Mouse (Mus musculus) megakaryocyte-erythroid progenitor cell, adult 5-6 weeks (primary cell): ENCODE measurements around the gene Decr2. TPM values are rescaled to one million over a fixed set of nuclear protein-coding genes. Genes with fewer than 3 reads are reported as not detected.

Source experiments
- ATAC-seq: replicated peaks from 2 replicates; pipeline ENCODE4 v1.8.0; 2016; ENCODE audit warnings: mild to moderate bottlenecking, inconsistent platforms; ENCODE audit not compliant: severe bottlenecking, poor library complexity, low FRiP score, low TSS enrichment
- total RNA-seq, 2 experiments: library from RNA; stranded (forward) in 1 of 2; stranded (reverse) in 1 of 2; fragments of 200-1000, 215-1000 nt in 1 of 2; fragments of >200 nt in 1 of 2; fragmentation: Nextera tagmentation in 1 of 2; gene quantifications; 2 replicates each; pipeline ENCODE4 v1.2.3; 2014 to 2017

Gene Decr2
- total RNA-seq, 2 experiments from 2014 or later = 5.6 to 7.7 TPM

GRCm38 (mm10) chr17:26032037-26032436, 58.1 kb downstream of the Decr2 start:
- no peak for ATAC-seq

GRCm38 (mm10) chr17:26031583-26031982, 58.6 kb downstream of the Decr2 start:
- no peak for ATAC-seq

Other genes with a start within 250 kb of the Decr2 start
- 1.7 and 6.4 TPM in 2 replicates for gene Gm20683, start 248.6 kb downstream of the Decr2 start, total RNA-seq (2014; fragmentation: Nextera tagmentation)
- not detected in 2 replicates for gene Gm20683, start 248.6 kb downstream of the Decr2 start, total RNA-seq (2017)
- gene Rhot2, start 245.5 kb downstream of the Decr2 start, total RNA-seq (2014; fragmentation: Nextera tagmentation) = 51.2 and 54.8 TPM in 2 replicates
- gene Rhot2, start 245.5 kb downstream of the Decr2 start, total RNA-seq (2017) = 21.3 and 27.4 TPM in 2 replicates
- 43.3 and 47.4 TPM in 2 replicates for gene Wdr90, start 228.8 kb downstream of the Decr2 start, total RNA-seq (2014; fragmentation: Nextera tagmentation)
- 4.6 and 10.0 TPM in 2 replicates for gene Wdr90, start 228.8 kb downstream of the Decr2 start, total RNA-seq (2017)
- 87.4 and 109 TPM in 2 replicates for gene Mcrip2, start 221.6 kb downstream of the Decr2 start, total RNA-seq (2014; fragmentation: Nextera tagmentation)
- 35.6 and 40.8 TPM in 2 replicates for gene Mcrip2, start 221.6 kb downstream of the Decr2 start, total RNA-seq (2017)
- 26.3 and 37.6 TPM in 2 replicates for gene Mettl26, start 215.3 kb downstream of the Decr2 start, total RNA-seq (2014; fragmentation: Nextera tagmentation)
- 9.3 and 19.8 TPM in 2 replicates for gene Mettl26, start 215.3 kb downstream of the Decr2 start, total RNA-seq (2017)
- 0.87 TPM in 1 of 2 replicates, not detected in the other for gene Wfikkn1, start 209.5 kb downstream of the Decr2 start, total RNA-seq (2014; fragmentation: Nextera tagmentation)
- gene Wfikkn1, start 209.5 kb downstream of the Decr2 start, total RNA-seq (2017) = 0.19 and 1.4 TPM in 2 replicates
- 2.4 and 8.9 TPM in 2 replicates for gene Rab40c, start 170.6 kb downstream of the Decr2 start, total RNA-seq (2014; fragmentation: Nextera tagmentation)
- 7.9 and 30.2 TPM in 2 replicates for gene Rab40c, start 170.6 kb downstream of the Decr2 start, total RNA-seq (2017)
- 211 and 231 TPM in 2 replicates for gene Pigq, start 145.4 kb downstream of the Decr2 start, total RNA-seq (2014; fragmentation: Nextera tagmentation)
- gene Pigq, start 145.4 kb downstream of the Decr2 start, total RNA-seq (2017) = 102 and 156 TPM in 2 replicates
- not detected in 2 replicates for gene Nhlrc4, start 145.4 kb downstream of the Decr2 start, total RNA-seq (2014; fragmentation: Nextera tagmentation)
- gene Nhlrc4, start 145.4 kb downstream of the Decr2 start, total RNA-seq (2017) = not detected in 2 replicates
- gene A930017K11Rik, start 137.8 kb downstream of the Decr2 start, total RNA-seq (2014; fragmentation: Nextera tagmentation) = not detected in 2 replicates
- gene A930017K11Rik, start 137.8 kb downstream of the Decr2 start, total RNA-seq (2017) = 0.05 TPM in 1 of 2 replicates, not detected in the other
- gene Capn15, start 104.5 kb downstream of the Decr2 start, total RNA-seq (2014; fragmentation: Nextera tagmentation) = 14.8 and 18.4 TPM in 2 replicates
- gene Capn15, start 104.5 kb downstream of the Decr2 start, total RNA-seq (2017) = 1.7 and 3.5 TPM in 2 replicates
- 0.48 and 3.2 TPM in 2 replicates for gene Rab11fip3, start 20.8 kb downstream of the Decr2 start, total RNA-seq (2014; fragmentation: Nextera tagmentation)
- 0.33 and 0.65 TPM in 2 replicates for gene Rab11fip3, start 20.8 kb downstream of the Decr2 start, total RNA-seq (2017)
- gene Nme4, start 5.3 kb upstream of the Decr2 start, total RNA-seq (2014; fragmentation: Nextera tagmentation) = 103 and 104 TPM in 2 replicates
- gene Nme4, start 5.3 kb upstream of the Decr2 start, total RNA-seq (2017) = 70.5 and 80.3 TPM in 2 replicates
- gene Tmem8, start 23.0 kb upstream of the Decr2 start, total RNA-seq (2014; fragmentation: Nextera tagmentation) = 38.1 and 41.1 TPM in 2 replicates
- gene Tmem8, start 23.0 kb upstream of the Decr2 start, total RNA-seq (2017) = 6.0 and 18.4 TPM in 2 replicates
- gene Mrpl28, start 33.2 kb upstream of the Decr2 start, total RNA-seq (2014; fragmentation: Nextera tagmentation) = 116 and 152 TPM in 2 replicates
- gene Mrpl28, start 33.2 kb upstream of the Decr2 start, total RNA-seq (2017) = 30.1 and 63.1 TPM in 2 replicates
- 29.2 and 32.1 TPM in 2 replicates for gene Axin1, start 48.4 kb upstream of the Decr2 start, total RNA-seq (2014; fragmentation: Nextera tagmentation)
- 39.9 and 208 TPM in 2 replicates for gene Axin1, start 48.4 kb upstream of the Decr2 start, total RNA-seq (2017)
- 14.1 and 22.5 TPM in 2 replicates for gene Pdia2, start 108.8 kb upstream of the Decr2 start, total RNA-seq (2014; fragmentation: Nextera tagmentation)
- 6.6 and 13.9 TPM in 2 replicates for gene Pdia2, start 108.8 kb upstream of the Decr2 start, total RNA-seq (2017)
- gene Rgs11, start 112.6 kb upstream of the Decr2 start, total RNA-seq (2014; fragmentation: Nextera tagmentation) = 1.4 TPM in 1 of 2 replicates, not detected in the other
- gene Rgs11, start 112.6 kb upstream of the Decr2 start, total RNA-seq (2017) = not detected in 2 replicates
- gene Arhgdig, start 117.4 kb upstream of the Decr2 start, total RNA-seq (2014; fragmentation: Nextera tagmentation) = 6.3 and 10.4 TPM in 2 replicates
- 1.0 and 4.5 TPM in 2 replicates for gene Arhgdig, start 117.4 kb upstream of the Decr2 start, total RNA-seq (2017)
- 5.5 and 6.2 TPM in 2 replicates for gene Fam234a, start 153.9 kb upstream of the Decr2 start, total RNA-seq (2014; fragmentation: Nextera tagmentation)
- gene Fam234a, start 153.9 kb upstream of the Decr2 start, total RNA-seq (2017) = 4.6 and 5.3 TPM in 2 replicates
- 92.6 and 106 TPM in 2 replicates for gene Luc7l, start 162.6 kb upstream of the Decr2 start, total RNA-seq (2014; fragmentation: Nextera tagmentation)
- gene Luc7l, start 162.6 kb upstream of the Decr2 start, total RNA-seq (2017) = 156 and 197 TPM in 2 replicates